Mouse (Mus musculus) testis, adult 2 months (tissue): ENCODE results near the gene Ntn4.

Experiments
- CTCF ChIP-seq: fragments of 200-500 bp; IDR thresholded peaks from 2 replicates; pipeline ENCODE4 v1.5.1; 2012; ENCODE audit warnings: low read depth, mild to moderate bottlenecking, inconsistent platforms, low read length, moderate library complexity; ENCODE audit not compliant: control insufficient read depth, insufficient read depth, insufficient replicate concordance
- POLR2A ChIP-seq: fragments of 200-500 bp; IDR thresholded peaks from 2 replicates; pipeline ENCODE4 v1.6.1; 2012; ENCODE audit warnings: low read depth, mild to moderate bottlenecking, inconsistent platforms, low read length, moderate library complexity; ENCODE audit not compliant: control insufficient read depth

GRCm38 (mm10) chr10:93728131-93728530 is 87.7 kb downstream of the Ntn4 start:
- TF ChIP-seq CTCF (no peak), POLR2A (no peak)
